Mouse (Mus musculus): ENCODE measurements at regions not wholly inside any gene's neighbourhood (a gene's known extent, or its start where the extent isn't known, plus 50 kb on each side); places are given as distances from the start of the nearest gene placed in this dataset.

- H3K27ac ChIP-seq (ENCODE audit: low read length): no peak overlapping the region
Measured at GRCm38 (mm10) chr14:14544236-14544635, 143.1 kb downstream of the Olfr721-ps1 start.

GRCm38 (mm10) chr14:14552201-14552600 is 149.9 kb upstream of the Slc4a7 start:
- Histone ChIP-seq H3K36me3 (ENCODE audit: control insufficient read depth, insufficient read depth) (no peaks in the 10 kb centered on the region), H3K4me3 (ENCODE audit: low read depth, low read length) (no peak overlapping the region), H3K27ac (ENCODE audit: low read length) (no peak overlapping the region), H3K9ac (ENCODE audit: low read depth, low read length) (no peak overlapping the region), H3K9me3 (replicated peaks; ENCODE audit: control insufficient read depth, low read length) (no peaks in the 10 kb centered on the region), H3K27me3 (ENCODE audit: control insufficient read depth, insufficient read depth, low read depth, low read length) (no peaks in the 10 kb centered on the region), H3K4me1 (ENCODE audit: control insufficient read depth, low read depth, low read length) (no peaks in the 10 kb centered on the region), H3K4me2 (ENCODE audit: low read depth, low read length) (no peak overlapping the region)
- no peak for ATAC-seq (ENCODE audit: low read depth)
- 50% methylated on average over 2 of the region's 2 CpGs for WGBS (ENCODE audit: insufficient replicate concordance)

More at GRCm38 (mm10) chr14:14544236-14544635, 143.1 kb downstream of the Olfr721-ps1 start:
- Histone ChIP-seq H3K9me3 (replicated peaks; ENCODE audit: control insufficient read depth, low read length) (no peaks in the 10 kb centered on the region), H3K4me2 (ENCODE audit: low read depth, low read length) (no peak overlapping the region), H3K4me1 (ENCODE audit: control insufficient read depth, low read depth, low read length) (no peaks in the 10 kb centered on the region), H3K9ac (ENCODE audit: low read depth, low read length) (no peak overlapping the region), H3K27me3 (ENCODE audit: control insufficient read depth, insufficient read depth, low read depth, low read length) (no peaks in the 10 kb centered on the region), H3K36me3 (ENCODE audit: control insufficient read depth, insufficient read depth) (no peaks in the 10 kb centered on the region), H3K4me3 (ENCODE audit: low read depth, low read length) (no peak overlapping the region)
- peak; percentile 35; the same call in 1 of the 2 replicates for ATAC-seq (ENCODE audit: low read depth)
- WGBS (ENCODE audit: insufficient replicate concordance): 56% methylated on average over 7 of the region's 7 CpGs

GRCm38 (mm10) chr14:14574851-14575250 is 127.2 kb upstream of the Slc4a7 start:
- H3K4me3 ChIP-seq (ENCODE audit: low read depth, low read length): no peak overlapping the region
- H3K9me3 ChIP-seq (replicated peaks; ENCODE audit: control insufficient read depth, low read length): no peaks in the 10 kb centered on the region
- H3K27ac ChIP-seq (ENCODE audit: low read length): no peak overlapping the region
- H3K9ac ChIP-seq (ENCODE audit: low read depth, low read length): no peak overlapping the region
- no peak for ATAC-seq (ENCODE audit: low read depth)
- no peaks in the 10 kb centered on the region for H3K36me3 ChIP-seq (ENCODE audit: control insufficient read depth, insufficient read depth)
- no peaks in the 10 kb centered on the region for H3K27me3 ChIP-seq (ENCODE audit: control insufficient read depth, insufficient read depth, low read depth, low read length)
- no peak overlapping the region for H3K4me2 ChIP-seq (ENCODE audit: low read depth, low read length)
- H3K4me1 ChIP-seq (ENCODE audit: control insufficient read depth, low read depth, low read length): no peaks in the 10 kb centered on the region
- WGBS (ENCODE audit: insufficient replicate concordance): 41% methylated on average over 4 of the region's 4 CpGs

- no peak overlapping the region for H3K4me2 ChIP-seq (ENCODE audit: low read depth, low read length)
- no peaks in the 10 kb centered on the region; the same call in 1 of the 2 replicates for H3K4me1 ChIP-seq (ENCODE audit: control insufficient read depth, low read depth, low read length)
- no peak overlapping the region for H3K9ac ChIP-seq (ENCODE audit: low read depth, low read length)
- ATAC-seq (ENCODE audit: low read depth): peak; percentile 84
- H3K9me3 ChIP-seq (replicated peaks; ENCODE audit: control insufficient read depth, low read length): no peaks in the 10 kb centered on the region
- 51% methylated on average over 2 of the region's 2 CpGs for WGBS (ENCODE audit: insufficient replicate concordance)
- no peaks in the 10 kb centered on the region for H3K36me3 ChIP-seq (ENCODE audit: control insufficient read depth, insufficient read depth)
- no peak overlapping the region for H3K27ac ChIP-seq (ENCODE audit: low read length)
- no peaks in the 10 kb centered on the region for H3K27me3 ChIP-seq (ENCODE audit: control insufficient read depth, insufficient read depth, low read depth, low read length)
- H3K4me3 ChIP-seq (ENCODE audit: low read depth, low read length): no peak overlapping the region
Measured at GRCm38 (mm10) chr14:14591939-14592338, 110.1 kb upstream of the Slc4a7 start.

GRCm38 (mm10) chr14:14594753-14595152 is 107.3 kb upstream of the Slc4a7 start:
- Histone ChIP-seq H3K9me3 (replicated peaks; ENCODE audit: control insufficient read depth, low read length) (no peaks in the 10 kb centered on the region), H3K36me3 (ENCODE audit: control insufficient read depth, insufficient read depth) (no peaks in the 10 kb centered on the region), H3K27ac (ENCODE audit: low read length) (no peak overlapping the region), H3K27me3 (ENCODE audit: control insufficient read depth, insufficient read depth, low read depth, low read length) (no peaks in the 10 kb centered on the region), H3K4me2 (ENCODE audit: low read depth, low read length) (no peak overlapping the region), H3K9ac (ENCODE audit: low read depth, low read length) (no peak overlapping the region), H3K4me3 (ENCODE audit: low read depth, low read length) (no peak overlapping the region), H3K4me1 (ENCODE audit: control insufficient read depth, low read depth, low read length) (no peaks in the 10 kb centered on the region; the same call in 1 of the 2 replicates)
- ATAC-seq (ENCODE audit: low read depth): no peak
- WGBS (ENCODE audit: insufficient replicate concordance): 54% methylated on average over 6 of the region's 6 CpGs

GRCm38 (mm10) chr14:14596057-14596809 is 105.8 kb upstream of the Slc4a7 start:
- Histone ChIP-seq H3K4me1 (ENCODE audit: control insufficient read depth, low read depth, low read length) (no peaks in the 10 kb centered on the region; the same call in 1 of the 2 replicates), H3K36me3 (ENCODE audit: control insufficient read depth, insufficient read depth) (no peaks in the 10 kb centered on the region), H3K9me3 (replicated peaks; ENCODE audit: control insufficient read depth, low read length) (no peaks in the 10 kb centered on the region), H3K27me3 (ENCODE audit: control insufficient read depth, insufficient read depth, low read depth, low read length) (no peaks in the 10 kb centered on the region), H3K4me3 (ENCODE audit: low read depth, low read length) (no peak overlapping the region), H3K9ac (ENCODE audit: low read depth, low read length) (no peak overlapping the region), H3K27ac (ENCODE audit: low read length) (no peak overlapping the region), H3K4me2 (ENCODE audit: low read depth, low read length) (no peak overlapping the region)
- 57% methylated on average over 3 of the region's 3 CpGs for WGBS (ENCODE audit: insufficient replicate concordance)
- no peak for ATAC-seq (ENCODE audit: low read depth)

- H3K27ac ChIP-seq (ENCODE audit: low read length): no peak overlapping the region
- H3K9me3 ChIP-seq (replicated peaks; ENCODE audit: control insufficient read depth, low read length): no peaks in the 10 kb centered on the region
- H3K4me1 ChIP-seq (ENCODE audit: control insufficient read depth, low read depth, low read length): no peaks in the 10 kb centered on the region
- no peak overlapping the region for H3K4me3 ChIP-seq (ENCODE audit: low read depth, low read length)
- H3K4me2 ChIP-seq (ENCODE audit: low read depth, low read length): no peak overlapping the region
- no peaks in the 10 kb centered on the region for H3K36me3 ChIP-seq (ENCODE audit: control insufficient read depth, insufficient read depth)
- no peak overlapping the region for H3K9ac ChIP-seq (ENCODE audit: low read depth, low read length)
- H3K27me3 ChIP-seq (ENCODE audit: control insufficient read depth, insufficient read depth, low read depth, low read length): no peaks in the 10 kb centered on the region
- no peak for ATAC-seq (ENCODE audit: low read depth)
- WGBS (ENCODE audit: insufficient replicate concordance): 27% methylated on average over 2 of the region's 2 CpGs
Measured at GRCm38 (mm10) chr14:14599586-14599985, 102.5 kb upstream of the Slc4a7 start.

GRCm38 (mm10) chr14:14599990-14600389 is 102.1 kb upstream of the Slc4a7 start:
- Histone ChIP-seq H3K9me3 (replicated peaks; ENCODE audit: control insufficient read depth, low read length) (no peaks in the 10 kb centered on the region), H3K9ac (ENCODE audit: low read depth, low read length) (no peak overlapping the region), H3K4me3 (ENCODE audit: low read depth, low read length) (no peak overlapping the region), H3K4me2 (ENCODE audit: low read depth, low read length) (no peak overlapping the region), H3K27me3 (ENCODE audit: control insufficient read depth, insufficient read depth, low read depth, low read length) (no peaks in the 10 kb centered on the region), H3K27ac (ENCODE audit: low read length) (no peak overlapping the region), H3K36me3 (ENCODE audit: control insufficient read depth, insufficient read depth) (no peaks in the 10 kb centered on the region), H3K4me1 (ENCODE audit: control insufficient read depth, low read depth, low read length) (no peaks in the 10 kb centered on the region)
- WGBS (ENCODE audit: insufficient replicate concordance): 34% methylated on average over 6 of the region's 6 CpGs
- ATAC-seq (ENCODE audit: low read depth): no peak

GRCm38 (mm10) chr14:14603439-14603838 is 98.6 kb upstream of the Slc4a7 start:
- no peak overlapping the region for H3K27ac ChIP-seq (ENCODE audit: low read length)
- H3K4me1 ChIP-seq (ENCODE audit: control insufficient read depth, low read depth, low read length): no peaks in the 10 kb centered on the region
- no peak for ATAC-seq (ENCODE audit: low read depth)
- 32% methylated on average over 1 of the region's 1 CpGs for WGBS (ENCODE audit: insufficient replicate concordance)
- no peak overlapping the region for H3K4me3 ChIP-seq (ENCODE audit: low read depth, low read length)
- H3K36me3 ChIP-seq (ENCODE audit: control insufficient read depth, insufficient read depth): no peaks in the 10 kb centered on the region
- no peak overlapping the region for H3K4me2 ChIP-seq (ENCODE audit: low read depth, low read length)
- no peaks in the 10 kb centered on the region for H3K9me3 ChIP-seq (replicated peaks; ENCODE audit: control insufficient read depth, low read length)
- H3K27me3 ChIP-seq (ENCODE audit: control insufficient read depth, insufficient read depth, low read depth, low read length): no peaks in the 10 kb centered on the region
- no peak overlapping the region for H3K9ac ChIP-seq (ENCODE audit: low read depth, low read length)

Measured in liver, embryonic 16.5 days (tissue).